Mouse (Mus musculus): Measurements from ENCODE around the gene Flrt3.

The Flrt3 gene

DNA sequence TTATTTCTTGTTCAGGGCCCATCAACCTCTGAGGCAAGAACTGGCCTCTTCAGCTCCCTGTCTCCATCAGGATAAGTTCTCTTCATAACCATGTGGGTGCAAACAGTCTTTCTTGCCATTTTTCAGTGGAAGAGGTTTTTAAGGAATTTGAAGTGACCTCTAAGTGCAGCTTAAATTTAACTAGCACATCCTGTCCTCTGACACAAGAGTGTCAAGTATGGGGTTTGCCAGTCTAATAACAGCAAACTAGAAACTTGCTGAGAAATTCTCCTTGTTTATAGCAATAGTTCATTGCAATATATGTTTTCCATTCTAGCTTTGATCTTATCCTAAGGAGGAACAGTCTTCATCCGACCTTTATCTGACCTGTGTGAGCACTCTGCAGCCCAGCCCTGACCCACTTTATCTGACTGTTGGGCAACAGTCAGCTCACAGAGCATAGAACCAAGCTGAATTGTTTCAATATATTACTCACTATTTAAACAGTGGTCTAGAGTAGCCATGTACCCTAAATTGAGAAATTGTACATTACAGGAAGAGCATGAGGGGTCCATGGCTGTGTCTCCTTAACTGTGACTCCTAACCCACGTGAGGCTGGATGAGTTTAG lies 49.4 kb downstream of the Flrt3 start:
- DNase-seq, result no peak

DNA sequence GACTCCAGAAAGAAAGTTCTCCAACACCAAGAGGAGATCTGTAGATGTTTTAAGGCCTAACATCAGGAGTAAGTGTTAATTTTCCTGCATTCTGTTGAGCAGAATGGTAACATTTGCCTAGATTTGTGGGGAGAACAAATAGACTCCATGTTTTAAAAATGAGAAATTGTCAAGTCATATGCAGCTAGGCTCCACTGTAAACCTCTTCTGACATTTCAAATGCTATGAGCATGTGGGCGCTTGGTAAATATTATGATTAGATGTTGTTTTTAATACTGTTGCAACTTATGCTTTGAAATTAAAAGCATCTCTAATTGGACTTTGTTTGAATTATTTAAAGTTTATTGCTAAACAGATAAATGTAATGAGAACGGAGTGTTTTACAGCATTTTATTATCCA lies 55.8 kb downstream of the Flrt3 start:
- DNase-seq, result no peak

Measured in liver (tissue).